Mouse (Mus musculus) stomach, postnatal 0 days (tissue): ENCODE results near the gene Gse1. TPM values are rescaled to one million over a fixed set of nuclear protein-coding genes. Genes with fewer than 3 reads are reported as not detected.

Source experiments
- ATAC-seq: fragments of 200-750 bp; cut with Nextera tagmentation; 2 replicates; pipeline ENCODE4 v1.8.0; 2017; ENCODE audit not compliant: low FRiP score, low TSS enrichment
- DNase-seq: peaks from one replicate; pipeline ENCODE4 v3.0.0-alpha.2; 2016; ENCODE audit warnings: low spot score
- H3K27ac ChIP-seq: fragments of 300-500 bp; sonication (generic); replicated peaks from 2 replicates; pipeline ENCODE4 v1.5.1; 2014; ENCODE audit warnings: mild to moderate bottlenecking, control low read depth
- H3K27me3 ChIP-seq: fragments of 300-500 bp; sonication (generic); 2 replicates; pipeline ENCODE4 v1.6.1; 2014; ENCODE audit warnings: low read length; ENCODE audit not compliant: control insufficient read depth, insufficient read depth
- H3K36me3 ChIP-seq: fragments of 300-500 bp; sonication (generic); 2 replicates; pipeline ENCODE4 v1.6.1; 2014; ENCODE audit warnings: low read length, mixed read lengths; ENCODE audit not compliant: control insufficient read depth, insufficient read depth
- H3K4me1 ChIP-seq: fragments of 300-500 bp; sonication (generic); replicated peaks from 2 replicates; pipeline ENCODE4 v1.6.1; 2014; ENCODE audit warnings: antibody characterized with exemption; ENCODE audit not compliant: control insufficient read depth, insufficient read depth
- H3K4me2 ChIP-seq: fragments of 300-500 bp; sonication (generic); replicated peaks from 2 replicates; pipeline ENCODE4 v1.6.1; 2014; ENCODE audit warnings: low read depth, mild to moderate bottlenecking, control low read depth, moderate library complexity
- H3K4me3 ChIP-seq: fragments of 300-500 bp; sonication (generic); 2 replicates; pipeline ENCODE4 v1.5.1; 2014; ENCODE audit warnings: low read depth, low read length, control low read depth
- H3K9ac ChIP-seq: fragments of 300-500 bp; sonication (generic); 2 replicates; pipeline ENCODE4 v1.6.1; 2014; ENCODE audit warnings: mild to moderate bottlenecking, low read length, control low read depth, mixed read lengths
- H3K9me3 ChIP-seq: fragments of 300-500 bp; sonication (generic); 2 replicates; pipeline ENCODE4 v1.6.1; 2016; ENCODE audit warnings: low read length; ENCODE audit not compliant: control insufficient read depth
- CTCF ChIP-seq: IDR thresholded peaks from 2 replicates; pipeline ENCODE4 v1.5.1; 2016; ENCODE audit warnings: antibody characterized with exemption, low read depth, mild to moderate bottlenecking, moderate library complexity
- EP300 ChIP-seq: optimal IDR thresholded peaks from 2 replicates; pipeline ENCODE3; 2016; ENCODE audit warnings: antibody characterized with exemption
- WGBS: fragments of 180-500 bp; shearing (Covaris S2); extraction: QIAGEN DNeasy Blood & Tissue Kit; methylation state at CpG from one replicate; pipeline ENCODE4 v1.1.7; 2014; 5-methylcytosine and 5-hydroxymethylcytosine counted together
- polyA plus RNA-seq: library from polyadenylated mRNA; unstranded; fragments of >200 nt; fragmentation: Nextera tagmentation; extraction: Ambion mirVana; gene quantifications from 2 replicates; pipeline ENCODE4 v1.2.1, GENCODE M21; 2015

The Gse1 gene
- polyA plus RNA-seq, 1 experiment from 2014 or later: 6.4 TPM

DNA sequence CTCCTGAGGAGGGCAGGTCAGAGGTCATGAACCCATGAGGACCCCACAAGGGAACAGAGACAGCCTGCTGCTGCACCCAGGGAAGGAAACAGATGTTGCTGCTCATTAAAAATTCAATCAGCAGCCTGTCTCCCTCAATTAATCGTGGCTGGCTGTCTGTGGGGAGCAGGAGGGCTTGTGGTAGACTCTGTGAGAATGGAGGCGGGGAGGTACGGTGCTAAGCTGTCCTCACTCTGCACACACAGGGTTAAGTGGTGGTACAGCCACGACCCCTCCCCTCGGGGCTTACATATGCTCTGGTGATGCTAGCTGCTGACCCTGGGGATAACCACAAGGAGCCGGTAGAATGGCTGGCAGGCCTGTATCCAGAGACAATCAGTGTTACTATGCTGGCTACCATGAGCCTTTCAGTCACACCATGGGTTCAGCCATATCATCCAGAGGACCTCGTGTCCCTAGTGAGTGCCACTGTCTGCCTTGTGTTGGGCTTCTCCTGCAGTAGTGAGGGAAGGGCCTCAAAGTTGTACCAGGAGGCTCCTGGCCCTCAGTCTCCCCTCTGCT lies 337.0 kb downstream of the Gse1 start:
- H3K9ac ChIP-seq: no peak overlapping the region
- TF ChIP-seq CTCF: no peak
- no peak for TF ChIP-seq EP300
- H3K9me3 ChIP-seq: no peaks in the 10 kb centered on the region
- DNase-seq: no peak
- peaks cover 17% of the 10 kb centered on the region for H3K36me3 ChIP-seq
- peaks cover 7% of the 10 kb centered on the region for H3K4me1 ChIP-seq
- WGBS: 49% methylated on average over 7 of the region's 7 CpGs
- no peak overlapping the region for H3K4me3 ChIP-seq
- no peaks in the 10 kb centered on the region for H3K27me3 ChIP-seq
- H3K4me2 ChIP-seq: no peak overlapping the region
- no peak overlapping the region for H3K27ac ChIP-seq
- ATAC-seq: no peak

DNA sequence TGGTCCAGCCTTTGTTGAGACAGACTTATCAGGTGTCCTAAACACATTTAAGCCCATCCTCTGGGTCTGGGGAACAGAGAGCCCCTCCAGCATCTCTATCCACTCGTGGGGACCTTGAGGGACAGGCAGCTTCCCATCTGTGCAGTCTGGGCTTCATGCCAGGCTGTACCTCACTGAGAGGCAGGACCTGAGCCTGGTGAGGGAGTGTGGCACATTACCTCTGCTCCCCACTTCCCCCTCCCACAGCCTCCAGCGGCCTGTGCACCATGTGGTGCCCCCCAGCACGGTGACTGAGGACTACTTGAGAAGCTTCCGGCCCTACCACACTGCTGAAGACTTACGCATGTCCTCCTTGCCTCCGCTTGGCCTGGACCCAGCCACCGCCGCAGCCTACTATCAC lies 338.4 kb downstream of the Gse1 start:
- 86% methylated on average over 8 of the region's 8 CpGs for WGBS
- peaks cover 7% of the 10 kb centered on the region for H3K4me1 ChIP-seq
- TF ChIP-seq EP300 (no peak), CTCF (no peak)
- H3K36me3 ChIP-seq: peaks cover 24% of the 10 kb centered on the region
- H3K9me3 ChIP-seq: no peaks in the 10 kb centered on the region
- H3K27me3 ChIP-seq: no peaks in the 10 kb centered on the region
- no peak overlapping the region for H3K9ac ChIP-seq
- DNase-seq (no peak), ATAC-seq (no peak)
- H3K4me3 ChIP-seq: no peak overlapping the region
- no peak overlapping the region for H3K4me2 ChIP-seq
- H3K27ac ChIP-seq: no peak overlapping the region

DNA sequence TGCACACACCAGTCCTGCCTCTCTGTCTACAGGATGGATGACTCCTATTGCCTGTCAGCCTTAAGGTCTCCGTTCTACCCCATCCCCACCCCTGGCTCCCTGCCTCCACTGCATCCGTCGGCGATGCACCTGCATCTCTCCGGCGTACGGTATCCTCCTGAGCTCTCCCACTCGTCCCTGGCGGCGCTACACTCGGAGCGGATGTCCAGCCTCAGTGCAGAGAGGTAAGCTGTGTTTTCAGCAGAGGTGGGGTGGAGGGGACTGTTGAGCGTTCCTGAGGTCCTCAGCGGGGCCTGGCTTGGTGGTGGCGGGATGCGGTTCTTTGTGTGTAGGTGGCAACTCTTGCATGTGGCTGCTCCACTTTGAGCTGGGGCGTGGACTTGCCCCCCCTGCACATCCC lies 339.5 kb downstream of the Gse1 start:
- ATAC-seq (no peak), DNase-seq (no peak)
- TF ChIP-seq EP300: no peak
- Histone ChIP-seq H3K9me3 (no peaks in the 10 kb centered on the region), H3K4me1 (peaks cover 5% of the 10 kb centered on the region), H3K4me2 (no peak overlapping the region), H3K27me3 (no peaks in the 10 kb centered on the region), H3K36me3 (peaks cover 33% of the 10 kb centered on the region), H3K4me3 (no peak overlapping the region), H3K27ac (no peak overlapping the region), H3K9ac (no peak overlapping the region)
- WGBS: 96% methylated on average over 17 of the region's 17 CpGs

DNA sequence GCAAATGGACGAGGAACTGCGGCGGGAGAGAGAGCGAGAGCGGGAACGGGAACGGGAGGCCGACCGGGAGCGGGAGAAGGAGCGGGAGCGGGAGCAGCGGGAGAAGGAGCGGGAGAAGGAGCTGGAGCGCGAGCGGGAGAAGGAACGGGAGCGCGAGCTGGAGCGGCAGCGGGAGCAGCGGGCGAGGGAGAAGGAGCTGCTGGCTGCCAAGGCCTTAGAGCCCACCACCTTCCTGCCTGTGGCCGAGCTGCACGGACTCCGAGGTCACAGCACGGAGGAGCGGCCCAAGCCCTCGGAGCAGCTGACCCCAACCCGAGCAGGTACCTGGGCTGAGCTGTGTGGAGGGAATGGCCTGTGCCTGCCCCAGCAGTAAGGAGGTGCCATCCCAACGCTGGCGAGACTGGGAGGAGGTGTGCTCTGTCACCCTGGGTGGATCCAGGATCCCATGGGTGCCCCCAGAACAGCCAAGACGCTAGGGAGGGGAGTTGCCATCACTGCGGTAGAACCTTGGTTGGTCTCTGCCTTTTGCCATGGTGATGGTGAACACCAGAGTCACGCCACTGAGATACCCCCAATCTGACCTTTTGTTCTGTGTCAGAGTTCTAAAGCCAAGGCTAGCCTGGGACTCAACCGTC lies 340.0 kb downstream of the Gse1 start:
- no peak for TF ChIP-seq CTCF
- no peak for TF ChIP-seq EP300
- Histone ChIP-seq H3K9me3 (no peaks in the 10 kb centered on the region), H3K4me1 (peaks cover 2% of the 10 kb centered on the region), H3K4me2 (no peak overlapping the region), H3K27me3 (no peaks in the 10 kb centered on the region), H3K9ac (no peak overlapping the region), H3K4me3 (no peak overlapping the region), H3K27ac (no peak overlapping the region), H3K36me3 (peaks cover 36% of the 10 kb centered on the region)
- DNase-seq (no peak), ATAC-seq (no peak)
- WGBS: 97% methylated on average over 37 of the region's 37 CpGs

DNA sequence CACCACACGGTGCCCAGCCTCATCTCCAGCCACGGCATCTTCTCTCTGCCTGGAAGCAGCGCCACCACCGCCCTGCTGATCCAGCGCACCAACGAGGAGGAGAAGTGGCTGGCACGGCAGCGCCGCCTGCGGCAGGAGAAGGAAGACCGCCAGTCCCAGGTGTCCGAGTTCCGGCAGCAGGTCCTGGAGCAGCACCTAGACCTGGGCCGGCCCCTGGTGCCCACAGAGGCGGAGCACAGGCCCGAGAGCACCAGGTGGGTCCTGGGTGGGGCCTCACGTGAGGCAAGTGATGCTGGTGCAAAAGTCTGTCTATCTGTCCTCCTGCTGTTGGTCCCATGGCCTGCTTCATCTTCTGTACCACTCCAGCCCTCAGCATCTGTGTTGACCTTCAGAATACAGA lies 340.9 kb downstream of the Gse1 start:
- no peak overlapping the region for H3K27ac ChIP-seq
- no peak overlapping the region for H3K9ac ChIP-seq
- peaks cover 45% of the 10 kb centered on the region for H3K36me3 ChIP-seq
- no peaks in the 10 kb centered on the region for H3K27me3 ChIP-seq
- TF ChIP-seq CTCF (no peak), EP300 (no peak)
- ATAC-seq (no peak), DNase-seq (no peak)
- H3K4me2 ChIP-seq: no peak overlapping the region
- no peaks in the 10 kb centered on the region for H3K9me3 ChIP-seq
- H3K4me3 ChIP-seq: no peak overlapping the region
- H3K4me1 ChIP-seq: no peaks in the 10 kb centered on the region
- WGBS: 90% methylated on average over 15 of the region's 17 CpGs

DNA sequence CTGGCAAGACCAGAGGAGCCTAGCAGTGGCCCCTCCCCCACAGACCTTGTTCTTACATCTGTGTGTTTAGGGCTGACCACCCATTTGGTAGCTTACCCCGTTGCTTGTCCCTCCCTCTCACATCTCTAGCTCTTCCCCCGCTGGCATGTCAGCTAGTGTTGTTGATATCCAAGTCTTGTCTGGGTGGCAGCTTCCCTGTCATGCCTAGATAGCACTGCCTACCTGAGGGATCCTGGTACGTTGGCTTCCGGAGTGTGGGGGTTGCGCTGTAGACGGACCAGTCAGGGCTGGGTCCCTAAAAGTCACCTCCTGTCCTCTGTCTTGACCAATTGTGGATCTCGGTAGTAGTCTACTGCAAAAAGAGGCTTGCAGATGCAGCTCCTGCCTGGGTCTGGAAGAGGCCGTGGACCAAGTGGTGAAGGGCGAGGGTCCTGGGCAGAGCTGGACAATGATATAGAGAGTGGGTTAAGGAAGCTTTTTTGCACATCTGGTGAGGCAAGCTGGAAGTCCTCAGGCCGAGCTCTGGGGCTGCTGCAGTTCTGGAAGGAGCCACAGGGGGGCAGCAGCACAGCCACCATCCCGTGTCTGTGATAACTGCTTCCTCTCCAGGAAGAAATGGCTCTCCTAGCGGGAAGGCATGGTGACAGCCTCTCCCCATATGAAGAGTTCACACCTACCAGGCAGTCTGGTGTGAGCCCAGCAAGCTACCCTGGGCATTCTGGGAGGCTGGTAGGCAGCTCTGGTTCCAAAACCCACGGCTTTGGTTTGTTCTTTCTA lies 341.9 kb downstream of the Gse1 start:
- peak; percentile 13; the same call in 1 of the 2 replicates for ATAC-seq
- DNase-seq: peak; percentile 85
- H3K4me1 ChIP-seq: no peaks in the 10 kb centered on the region

More for the DNA sequence above, 341.9 kb downstream of the Gse1 start:
- Histone ChIP-seq H3K9me3 (no peaks in the 10 kb centered on the region), H3K4me3 (no peak overlapping the region), H3K27me3 (no peaks in the 10 kb centered on the region), H3K9ac (no peak overlapping the region), H3K27ac (no peak overlapping the region), H3K36me3 (peaks cover 51% of the 10 kb centered on the region), H3K4me2 (no peak overlapping the region)
- WGBS: 55% methylated on average over 13 of the region's 13 CpGs
- TF ChIP-seq EP300 (no peak), CTCF (peak; percentile 94)
